Mouse (Mus musculus): ENCODE data around the gene Tmem255a. TPM values are rescaled to one million over a fixed set of nuclear protein-coding genes. Genes with fewer than 3 reads are reported as not detected.

Tmem255a gene
- polyA plus RNA-seq (2017; shearing (Covaris generic)), result 0.10 TPM

DNA sequence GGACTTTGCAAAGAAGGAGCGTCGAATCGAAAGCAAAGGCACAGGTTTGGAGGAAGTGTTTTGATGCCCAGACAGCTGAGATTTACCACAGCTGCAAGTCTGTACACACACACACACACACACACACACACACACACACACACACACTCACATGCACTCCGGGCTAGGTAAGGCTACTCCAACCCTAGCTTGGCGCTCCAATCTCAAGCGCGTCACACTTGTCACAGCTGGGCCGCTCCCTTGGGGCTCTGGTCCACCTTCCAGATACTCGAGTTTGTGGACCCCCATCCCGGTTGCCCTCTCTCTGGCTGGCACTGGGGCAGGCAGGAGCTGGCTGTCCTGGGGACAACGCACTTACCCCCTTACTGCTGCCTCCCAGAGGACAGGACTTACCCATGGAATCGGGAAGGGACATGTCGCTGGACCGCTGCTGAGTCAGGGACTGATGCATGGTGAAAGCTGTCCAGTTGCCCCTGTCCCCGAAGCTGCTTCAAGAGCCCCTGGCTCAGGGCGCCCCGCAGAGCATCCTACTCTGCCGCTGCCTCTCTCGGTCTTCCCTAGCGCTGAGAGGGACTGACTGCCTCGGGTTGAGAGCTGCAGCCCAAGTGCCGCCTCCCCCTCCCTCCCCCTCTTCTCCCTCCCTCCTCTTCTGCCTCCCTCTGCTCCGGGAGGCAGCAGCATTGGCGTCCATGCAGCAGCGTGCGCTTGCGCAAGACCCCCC, at the start of gene Tmem255a:
Tmem255a (minus strand) TSS at position 589 of the 721 bp plus-strand sequence.

DNA sequence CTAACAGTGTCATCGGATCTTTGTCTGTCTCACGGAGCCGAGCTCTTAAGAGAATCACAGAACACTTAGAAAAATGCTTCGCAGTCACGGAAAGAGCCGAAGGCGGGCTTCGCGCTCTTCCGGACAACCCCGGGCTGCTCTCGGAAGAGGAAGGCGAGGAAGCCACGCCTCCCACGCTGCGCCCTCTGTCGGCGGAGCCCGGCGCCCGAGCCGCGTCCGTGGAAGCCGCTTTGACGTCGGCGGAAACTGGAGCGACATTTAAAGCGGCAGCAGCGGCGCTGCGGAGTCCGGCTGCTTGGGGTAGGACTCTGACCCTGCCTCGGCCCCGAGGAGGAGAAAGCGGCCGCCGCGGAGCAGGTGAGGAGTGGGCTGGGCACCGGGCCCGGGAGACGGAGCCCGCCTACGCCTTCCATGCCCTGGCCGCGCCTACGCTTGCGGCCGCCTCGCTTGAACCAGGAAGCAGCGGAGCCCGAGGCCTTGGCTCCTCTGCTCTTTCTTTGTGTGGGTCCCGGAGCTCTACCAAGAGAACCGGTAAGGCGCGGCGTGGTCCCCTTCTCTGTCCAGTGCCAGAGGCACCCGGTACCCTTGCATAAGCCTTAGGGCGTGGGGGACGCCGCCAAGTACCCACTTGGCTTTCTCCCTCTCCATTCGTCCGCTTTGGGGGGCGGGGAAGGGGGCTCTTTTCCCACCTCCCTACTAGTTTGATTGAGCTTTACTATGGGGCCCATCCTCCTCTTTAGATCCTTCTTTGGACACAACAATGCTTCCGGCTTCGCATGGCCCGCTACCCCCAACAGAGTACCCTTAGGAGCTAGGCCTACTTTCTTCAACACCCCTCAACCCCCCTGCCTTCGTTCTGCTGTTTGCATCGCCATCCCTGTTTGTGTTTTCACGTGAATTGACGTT, 62.4 kb downstream of the Tmem255a start, which contains the start of gene Zbtb33:
Zbtb33 (plus strand) TSS at position 242 of the 906 bp plus-strand sequence.

Other genes with a start within 250 kb of the Tmem255a start
- gene Btg1-ps1, start 233.6 kb downstream of the Tmem255a start, polyA plus RNA-seq (2017; shearing (Covaris generic)), result not detected
- gene Btg1-ps2, start 209.3 kb downstream of the Tmem255a start, polyA plus RNA-seq (2017; shearing (Covaris generic)), result not detected
- gene Rhox10, start 186.0 kb downstream of the Tmem255a start, polyA plus RNA-seq (2017; shearing (Covaris generic)), result not detected
- not detected for gene Rhox11, start 167.3 kb downstream of the Tmem255a start, polyA plus RNA-seq (2017; shearing (Covaris generic))
- gene Rhox12, start 141.5 kb downstream of the Tmem255a start, polyA plus RNA-seq (2017; shearing (Covaris generic)), result not detected
- gene Rhox13, start 131.2 kb downstream of the Tmem255a start, polyA plus RNA-seq (2017; shearing (Covaris generic)), result not detected
- gene Zbtb33, start 62.6 kb downstream of the Tmem255a start, polyA plus RNA-seq (2017; shearing (Covaris generic)), result 1.7 TPM
- not detected for gene Atp1b4, start 63.7 kb upstream of the Tmem255a start, polyA plus RNA-seq (2017; shearing (Covaris generic))
- 28.4 TPM for gene Lamp2, start 204.0 kb upstream of the Tmem255a start, polyA plus RNA-seq (2017; shearing (Covaris generic))